Mouse (Mus musculus): ENCODE measurements around the gene Uchl5.

DNA sequence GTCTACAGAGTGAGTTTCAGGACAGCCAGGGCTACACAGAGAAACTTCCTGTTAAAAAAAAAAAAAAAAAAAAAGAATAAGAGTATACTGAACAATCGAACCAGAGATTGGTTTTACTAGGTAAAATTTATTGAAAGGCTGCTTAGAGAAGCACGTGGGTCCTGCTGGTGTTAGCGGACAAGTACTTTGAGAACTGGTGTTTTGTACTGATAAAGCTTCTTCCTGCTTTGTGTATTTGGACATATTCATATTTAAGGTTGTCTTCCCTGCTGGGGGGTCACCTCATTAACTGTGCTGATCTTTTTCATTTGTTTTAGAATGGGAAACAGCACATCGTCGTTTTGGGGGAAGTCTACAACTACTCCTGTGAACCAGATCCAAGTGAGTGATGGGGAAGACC lies 35.7 kb upstream of the Uchl5 start:
- TF ChIP-seq CTCF (conservative IDR thresholded peaks at IDR 0.05; ENCODE audit: insufficient read depth, insufficient read length, low read depth, low read length), result no peak
- TF ChIP-seq POLR2A (IDR thresholded peaks at IDR 0.05; ENCODE audit: low read depth, low read length), result no peak
